Mouse (Mus musculus) liver, embryonic 15.5 days (tissue): Measurements from ENCODE around the gene Tln1. TPM values are rescaled to one million over a fixed set of nuclear protein-coding genes. Genes with fewer than 3 reads are reported as not detected.

Experiments used
- ATAC-seq: fragments of 200-750 bp; cut with Nextera tagmentation; 2 replicates; pipeline ENCODE4 v1.8.0; 2017; ENCODE audit warnings: moderate number of reproducible peaks, mild to moderate bottlenecking, moderate library complexity; ENCODE audit not compliant: insufficient read depth
- H3K27ac ChIP-seq: fragments of 300-500 bp; sonication (generic); replicated peaks from 2 replicates; pipeline ENCODE4 v1.5.1; 2015; ENCODE audit warnings: mild to moderate bottlenecking, inconsistent platforms
- H3K27me3 ChIP-seq: fragments of 300-500 bp; sonication (generic); 2 replicates; pipeline ENCODE4 v1.6.1; 2015; ENCODE audit warnings: mild to moderate bottlenecking, inconsistent platforms
- H3K36me3 ChIP-seq: fragments of 300-500 bp; sonication (generic); replicated peaks from 2 replicates; pipeline ENCODE4 v1.6.1; 2015; ENCODE audit warnings: moderate library complexity, mild to moderate bottlenecking, inconsistent platforms
- H3K4me1 ChIP-seq: fragments of 300-500 bp; sonication (generic); replicated peaks from 2 replicates; pipeline ENCODE4 v1.6.1; 2015; ENCODE audit warnings: inconsistent platforms
- H3K4me2 ChIP-seq: fragments of 300-500 bp; sonication (generic); 2 replicates; pipeline ENCODE4 v1.6.1; 2015; ENCODE audit warnings: moderate library complexity, mild to moderate bottlenecking, inconsistent platforms
- H3K4me3 ChIP-seq: fragments of 300-500 bp; sonication (generic); replicated peaks from 2 replicates; pipeline ENCODE4 v1.5.1; 2015; ENCODE audit warnings: mild to moderate bottlenecking, inconsistent platforms
- H3K9ac ChIP-seq: fragments of 300-500 bp; sonication (generic); 2 replicates; pipeline ENCODE4 v1.6.1; 2015; ENCODE audit warnings: moderate library complexity, mild to moderate bottlenecking, inconsistent platforms
- H3K9me3 ChIP-seq: fragments of 300-500 bp; sonication (generic); replicated peaks from 2 replicates; pipeline ENCODE4 v1.6.1; 2016; ENCODE audit warnings: inconsistent platforms
- WGBS: fragments of 180-500 bp; shearing (Covaris S2); methylation state at CpG from one replicate; pipeline ENCODE4 v1.1.7; 2015; ENCODE audit warnings: mixed read lengths; ENCODE audit not compliant: insufficient replicate concordance; 5-methylcytosine and 5-hydroxymethylcytosine counted together
- polyA plus RNA-seq: library from polyadenylated mRNA; unstranded; fragments of >200 nt; fragmentation: Nextera tagmentation; extraction: Ambion mirVana; gene quantifications from 2 replicates; pipeline ENCODE4 v1.2.1, GENCODE M21; 2015

The Tln1 gene
- polyA plus RNA-seq, 1 experiment from 2014 or later: 37.5 TPM

DNA sequence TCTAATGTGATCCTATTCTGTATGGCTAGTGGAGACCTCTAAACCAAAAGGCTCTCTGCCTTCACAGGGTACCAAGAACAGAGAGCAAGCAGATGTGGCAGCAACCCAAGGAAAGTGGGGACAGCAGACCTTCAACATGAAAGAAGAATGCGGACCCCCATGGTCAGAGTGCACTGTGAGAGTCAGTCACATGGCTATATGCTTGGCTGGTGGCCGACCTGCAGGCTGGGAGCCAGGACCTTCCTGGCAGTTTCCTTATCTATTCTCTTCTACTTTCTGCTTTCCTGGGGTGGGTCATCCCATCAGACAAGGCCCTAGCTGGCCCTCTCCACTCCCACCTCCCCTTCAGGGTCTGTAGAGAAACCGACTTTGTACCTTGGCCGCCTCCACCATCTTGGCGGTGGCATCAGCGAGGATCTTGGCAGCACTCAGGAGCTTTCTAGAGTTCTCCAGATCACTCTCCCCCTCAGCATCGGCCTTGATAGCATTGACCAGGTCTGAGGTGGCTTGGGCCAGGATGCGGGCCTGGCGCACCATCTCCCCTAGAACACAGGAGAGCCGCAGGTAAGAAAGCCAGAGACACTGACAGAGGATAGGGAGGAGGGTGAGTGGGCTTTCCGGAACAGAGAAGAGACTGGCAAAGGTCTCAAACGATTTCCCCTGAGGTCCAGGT lies 16.0 kb downstream of the Tln1 start:
- H3K36me3 ChIP-seq: peaks cover 100% of the 10 kb centered on the region
- H3K4me1 ChIP-seq: no peaks in the 10 kb centered on the region
- H3K9ac ChIP-seq: no peak overlapping the region
- 88% methylated on average over 12 of the region's 12 CpGs for WGBS
- no peak overlapping the region for H3K27ac ChIP-seq
- no peaks in the 10 kb centered on the region for H3K27me3 ChIP-seq
- no peaks in the 10 kb centered on the region for H3K9me3 ChIP-seq
- H3K4me2 ChIP-seq: no peak overlapping the region
- ATAC-seq: no peak
- H3K4me3 ChIP-seq: no peak overlapping the region

DNA sequence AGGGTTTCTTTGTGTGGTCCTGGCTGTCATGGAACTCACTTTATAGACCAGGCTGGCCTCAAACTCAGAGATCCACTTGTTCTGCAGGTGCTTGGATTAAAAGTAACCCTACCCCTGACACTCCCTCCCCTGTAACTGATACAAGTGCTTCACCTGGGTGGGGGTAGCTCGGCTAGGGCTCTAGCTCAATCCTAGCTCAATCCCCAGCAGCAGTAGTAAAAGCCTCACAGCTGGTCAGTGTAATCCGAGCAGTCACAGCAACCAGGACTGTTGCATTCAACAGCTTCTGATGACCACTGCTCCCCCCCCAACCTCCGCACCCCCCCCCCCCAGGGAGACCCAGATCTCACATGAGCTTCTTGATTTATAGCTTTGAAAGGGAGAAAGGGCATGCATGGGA lies 20.4 kb downstream of the Tln1 start:
- no peaks in the 10 kb centered on the region for H3K27me3 ChIP-seq
- H3K27ac ChIP-seq: no peak overlapping the region
- no peaks in the 10 kb centered on the region for H3K4me1 ChIP-seq
- no peak overlapping the region for H3K4me3 ChIP-seq
- peaks cover 100% of the 10 kb centered on the region for H3K36me3 ChIP-seq
- no peak overlapping the region for H3K4me2 ChIP-seq
- no peak for ATAC-seq
- no peak overlapping the region for H3K9ac ChIP-seq
- no peaks in the 10 kb centered on the region for H3K9me3 ChIP-seq
- 92% methylated on average over 3 of the region's 3 CpGs for WGBS

DNA sequence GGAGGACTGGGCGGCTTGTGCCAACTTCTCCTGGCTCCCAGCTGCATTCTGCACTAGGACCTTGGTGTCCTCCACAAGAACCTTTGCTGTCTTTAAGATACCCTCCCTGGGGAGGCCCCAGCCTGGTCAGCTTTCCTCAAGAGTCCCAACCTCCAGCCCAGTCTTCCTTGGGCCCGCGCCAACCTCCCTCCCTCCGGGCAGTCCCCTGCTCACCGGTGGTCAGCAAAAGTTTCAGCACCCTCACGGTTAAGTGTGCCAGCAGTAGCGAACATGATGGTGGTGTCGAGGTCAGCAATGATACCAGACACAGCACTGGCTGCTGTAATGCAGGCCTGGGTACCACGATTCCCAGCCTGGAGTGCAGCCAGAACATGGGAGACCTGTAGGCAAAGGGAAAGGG lies 26.5 kb downstream of the Tln1 start:
- no peak overlapping the region for H3K27ac ChIP-seq
- no peak overlapping the region for H3K4me2 ChIP-seq
- 91% methylated on average over 9 of the region's 9 CpGs for WGBS
- no peaks in the 10 kb centered on the region for H3K9me3 ChIP-seq
- no peaks in the 10 kb centered on the region for H3K4me1 ChIP-seq
- ATAC-seq: no peak
- H3K4me3 ChIP-seq: no peak overlapping the region
- H3K36me3 ChIP-seq: peaks cover 100% of the 10 kb centered on the region
- H3K27me3 ChIP-seq: no peaks in the 10 kb centered on the region
- no peak overlapping the region for H3K9ac ChIP-seq

DNA sequence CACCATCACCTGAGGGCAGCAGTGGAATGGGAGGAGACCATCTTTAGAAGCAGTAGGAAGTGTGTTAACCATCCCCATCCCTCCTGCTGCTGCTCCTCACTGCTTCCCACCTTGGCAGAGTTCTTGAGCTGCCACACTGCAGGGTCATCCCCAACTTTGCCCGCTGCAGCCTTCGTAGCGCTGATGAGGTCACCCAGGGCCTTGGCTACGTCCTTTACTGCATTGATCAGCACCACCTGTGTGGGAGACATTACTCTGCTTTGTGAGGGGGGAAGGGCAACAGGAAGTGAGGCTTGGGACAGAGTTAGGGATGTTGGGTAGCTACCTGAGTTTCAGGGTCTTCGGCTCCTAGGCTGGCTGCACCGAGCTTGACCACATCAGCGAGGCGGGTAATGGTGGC lies 26.9 kb downstream of the Tln1 start:
- H3K27ac ChIP-seq: no peak overlapping the region
- H3K36me3 ChIP-seq: peaks cover 100% of the 10 kb centered on the region
- 87% methylated on average over 8 of the region's 8 CpGs for WGBS
- H3K9ac ChIP-seq: no peak overlapping the region
- ATAC-seq: no peak
- H3K9me3 ChIP-seq: no peaks in the 10 kb centered on the region
- H3K4me2 ChIP-seq: no peak overlapping the region
- H3K4me3 ChIP-seq: no peak overlapping the region
- H3K27me3 ChIP-seq: no peaks in the 10 kb centered on the region
- H3K4me1 ChIP-seq: peaks cover 2% of the 10 kb centered on the region; the same call in 1 of the 2 replicates

DNA sequence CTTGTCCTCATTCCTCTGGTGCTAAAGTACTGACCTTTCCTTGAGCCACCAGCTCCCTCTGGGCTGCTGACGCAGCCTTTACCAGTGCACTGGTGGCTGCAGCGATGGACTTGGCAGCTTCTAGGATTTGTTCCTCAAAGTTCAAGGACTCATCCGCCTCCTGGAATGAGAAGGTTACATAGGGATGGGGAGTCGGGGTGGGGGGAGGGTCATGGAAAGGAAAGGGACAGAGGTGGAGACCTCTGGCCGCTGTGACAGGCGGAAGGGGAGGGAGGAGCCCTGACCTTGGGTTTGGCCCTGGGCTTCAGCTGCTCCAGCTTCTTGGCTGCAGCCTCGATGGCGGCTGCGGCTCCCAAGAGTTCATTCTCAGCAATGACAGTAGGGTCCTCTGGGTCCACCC lies 29.2 kb downstream of the Tln1 start:
- ATAC-seq: no peak
- 84% methylated on average over 9 of the region's 9 CpGs for WGBS
- Histone ChIP-seq H3K27me3 (no peaks in the 10 kb centered on the region), H3K4me2 (no peak overlapping the region), H3K9ac (no peak overlapping the region), H3K27ac (no peak overlapping the region), H3K4me1 (peaks cover 10% of the 10 kb centered on the region), H3K9me3 (no peaks in the 10 kb centered on the region), H3K4me3 (no peak overlapping the region), H3K36me3 (peaks cover 83% of the 10 kb centered on the region)

DNA sequence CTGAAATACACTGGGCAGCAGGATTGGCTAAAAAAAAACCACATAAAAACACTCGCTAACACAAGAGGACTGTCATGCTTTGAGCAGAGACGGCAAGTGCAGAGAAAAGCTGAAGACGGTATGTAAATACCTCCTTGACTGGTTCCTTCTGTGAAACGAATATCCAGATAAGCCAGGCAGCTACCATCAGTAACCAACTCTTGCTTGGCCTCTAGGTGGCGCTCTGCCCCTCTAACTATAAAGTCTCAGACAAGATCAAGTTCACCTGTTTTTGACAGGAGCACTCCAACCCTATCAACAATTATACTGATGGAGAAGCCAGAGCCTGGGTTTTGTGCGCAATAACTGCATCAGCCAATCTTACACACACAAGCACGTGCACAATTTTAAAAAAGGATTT lies 31.9 kb downstream of the Tln1 start:
- no peak overlapping the region for H3K9ac ChIP-seq
- H3K27ac ChIP-seq: no peak overlapping the region
- H3K9me3 ChIP-seq: no peaks in the 10 kb centered on the region
- H3K4me3 ChIP-seq: no peak overlapping the region
- H3K36me3 ChIP-seq: peaks cover 56% of the 10 kb centered on the region
- peaks cover 10% of the 10 kb centered on the region for H3K4me1 ChIP-seq
- peaks cover 17% of the 10 kb centered on the region for H3K27me3 ChIP-seq
- WGBS: 19% methylated on average over 7 of the region's 7 CpGs
- no peak overlapping the region for H3K4me2 ChIP-seq
- peak; percentile 35; the same call in 1 of the 2 replicates for ATAC-seq

DNA sequence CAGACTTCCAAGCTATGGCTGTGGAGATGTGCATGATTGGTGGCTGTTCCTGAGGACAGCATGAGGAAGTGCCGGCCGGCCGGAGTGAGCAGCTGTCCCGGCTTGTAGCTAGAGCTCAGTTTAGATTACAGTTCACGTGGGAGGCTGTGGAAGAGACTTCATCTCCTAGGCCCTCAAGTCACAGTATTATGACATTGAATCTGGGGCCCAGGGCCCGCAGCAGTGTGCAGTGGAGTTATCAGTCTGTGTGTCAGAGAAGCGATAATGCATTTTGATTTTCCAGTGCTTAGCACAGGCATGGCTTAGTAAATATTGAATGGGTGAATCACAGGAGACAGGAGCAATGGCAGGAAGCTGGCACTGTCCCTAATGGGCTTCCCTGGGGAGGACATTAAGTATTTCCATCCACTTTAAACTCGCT lies 32.4 kb downstream of the Tln1 start:
- Histone ChIP-seq H3K4me2 (no peak overlapping the region), H3K4me1 (peaks cover 10% of the 10 kb centered on the region), H3K27me3 (peaks cover 22% of the 10 kb centered on the region), H3K9me3 (no peaks in the 10 kb centered on the region), H3K4me3 (no peak overlapping the region), H3K9ac (no peak overlapping the region), H3K36me3 (peaks cover 52% of the 10 kb centered on the region), H3K27ac (no peak overlapping the region)
- 46% methylated on average over 8 of the region's 8 CpGs for WGBS
- 0 out of 2 replicates have a peak, but pooled peaks have one; percentile 9 for ATAC-seq

DNA sequence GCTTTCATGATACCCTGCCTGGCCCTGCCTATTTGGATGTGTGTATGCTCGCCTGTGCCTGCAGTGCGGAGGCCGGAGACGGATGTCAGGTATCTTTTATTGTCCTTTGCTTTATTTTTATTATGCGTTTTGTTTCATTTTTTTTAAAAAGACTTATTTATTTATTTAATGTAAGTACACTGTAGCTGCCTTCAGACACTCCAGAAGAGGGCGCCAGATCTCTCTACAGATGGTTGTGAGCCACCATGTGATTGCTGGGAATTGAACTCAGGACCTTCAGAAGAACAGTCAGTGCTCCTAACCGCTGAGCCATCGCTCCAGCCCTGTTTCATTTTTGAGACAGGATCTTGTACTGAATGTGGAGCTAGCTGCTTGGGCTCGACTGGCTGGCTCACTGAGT lies 34.0 kb downstream of the Tln1 start:
- Histone ChIP-seq H3K9ac (no peak overlapping the region), H3K27me3 (peaks cover 38% of the 10 kb centered on the region), H3K27ac (no peak overlapping the region), H3K36me3 (peaks cover 36% of the 10 kb centered on the region), H3K4me2 (no peak overlapping the region), H3K4me3 (no peak overlapping the region), H3K4me1 (peaks cover 20% of the 10 kb centered on the region), H3K9me3 (no peaks in the 10 kb centered on the region)
- 78% methylated on average over 9 of the region's 9 CpGs for WGBS
- no peak for ATAC-seq

DNA sequence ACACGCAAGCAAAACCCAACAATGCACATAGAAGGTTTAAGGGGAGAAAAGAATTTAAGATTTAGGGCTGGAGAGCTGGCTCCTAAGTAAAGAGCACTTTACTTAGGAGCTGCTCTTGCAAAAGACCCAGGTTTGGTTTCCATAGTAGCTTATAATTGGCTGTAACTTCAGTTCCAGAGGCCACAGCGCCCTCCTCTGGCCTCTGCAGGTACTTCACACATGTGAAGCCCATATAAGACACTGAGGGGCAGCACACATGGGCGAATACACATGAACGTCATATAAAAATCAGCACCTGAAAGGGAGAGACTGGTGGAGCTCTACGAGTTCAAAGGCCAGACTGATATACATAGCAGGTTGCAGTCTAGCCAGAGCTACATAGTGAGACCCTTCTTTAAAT lies 34.6 kb downstream of the Tln1 start:
- no peak overlapping the region for H3K9ac ChIP-seq
- H3K4me1 ChIP-seq: peaks cover 26% of the 10 kb centered on the region
- H3K9me3 ChIP-seq: no peaks in the 10 kb centered on the region
- H3K36me3 ChIP-seq: peaks cover 29% of the 10 kb centered on the region
- H3K4me2 ChIP-seq: no peak overlapping the region
- H3K27ac ChIP-seq: no peak overlapping the region
- 59% methylated on average over 5 of the region's 5 CpGs for WGBS
- H3K4me3 ChIP-seq: no peak overlapping the region
- H3K27me3 ChIP-seq: peaks cover 44% of the 10 kb centered on the region
- no peak for ATAC-seq

DNA sequence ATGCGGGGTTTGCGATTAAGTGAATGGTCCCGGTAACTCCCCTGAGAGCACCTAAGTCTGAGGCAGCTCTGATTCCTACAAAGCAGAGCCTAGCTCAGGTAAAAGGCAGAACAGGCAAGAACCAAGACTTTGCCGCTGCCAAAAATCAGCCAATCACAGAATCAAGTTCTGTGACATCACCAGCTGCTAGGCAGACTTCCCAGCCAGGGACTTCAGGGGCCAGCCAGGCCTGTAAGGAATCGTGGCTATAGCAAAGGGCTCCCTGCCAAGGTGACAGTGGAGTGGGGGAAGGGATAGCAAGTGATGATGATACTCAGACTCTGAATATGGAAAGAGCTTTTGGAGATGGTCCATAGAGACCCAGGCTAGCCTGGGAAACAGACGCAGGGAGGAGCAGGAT lies 42.5 kb downstream of the Tln1 start:
- no peaks in the 10 kb centered on the region for H3K9me3 ChIP-seq
- peaks cover 37% of the 10 kb centered on the region for H3K4me1 ChIP-seq
- H3K27me3 ChIP-seq: peaks cover 64% of the 10 kb centered on the region
- H3K4me2 ChIP-seq: peak overlapping the region; percentile 16
- ATAC-seq: no peak
- WGBS: 21% methylated on average over 6 of the region's 6 CpGs
- no peak overlapping the region for H3K27ac ChIP-seq
- no peaks in the 10 kb centered on the region for H3K36me3 ChIP-seq
- no peak overlapping the region for H3K9ac ChIP-seq
- no peak overlapping the region for H3K4me3 ChIP-seq

DNA sequence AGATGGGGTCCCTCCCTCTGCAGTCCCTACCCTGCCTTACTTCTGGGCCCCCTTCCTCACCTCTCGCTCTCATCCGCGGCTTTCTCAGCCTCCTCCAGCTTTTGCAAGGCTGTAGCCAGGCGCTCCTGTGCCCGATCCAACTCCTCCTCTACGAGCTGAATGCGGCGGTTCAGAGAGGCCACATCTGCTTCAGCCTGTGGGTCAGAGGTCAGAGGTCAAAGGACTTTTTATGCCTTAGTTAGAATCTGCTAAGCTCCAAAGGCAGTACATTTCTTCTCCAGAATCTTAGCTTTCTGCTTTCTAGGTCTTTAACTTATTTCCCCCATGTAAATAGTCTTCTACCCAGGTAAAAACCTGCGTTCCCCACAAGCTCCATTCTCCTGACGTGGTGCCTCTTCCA lies 42.9 kb downstream of the Tln1 start:
- peaks cover 60% of the 10 kb centered on the region for H3K27me3 ChIP-seq
- H3K9me3 ChIP-seq: no peaks in the 10 kb centered on the region
- no peak for ATAC-seq
- H3K27ac ChIP-seq: no peak overlapping the region
- H3K4me1 ChIP-seq: peaks cover 37% of the 10 kb centered on the region
- no peak overlapping the region for H3K4me3 ChIP-seq
- 46% methylated on average over 10 of the region's 10 CpGs for WGBS
- no peaks in the 10 kb centered on the region for H3K36me3 ChIP-seq
- no peak overlapping the region for H3K9ac ChIP-seq
- H3K4me2 ChIP-seq: peak overlapping the region; percentile 16
